14 mouse cellular contexts compared by ENCODE assay signal in genomic region chr8:46859847-46860167, GRCm38 (mm10).
DNase-seq lines count a peak whose midpoint lies in the region; ATAC-seq and TF ChIP-seq lines count a peak whose summit lies in the region.
"Had no signal": no experiment of that assay in that cellular context is flagged by ENCODE, and none has a peak within 500 bp of the region (broad histone marks: within the 10 kb centered on the region; RNA-seq: fewer than 3 reads in every experiment).

No protein-coding gene starts in this region.

- intact Hi-C loops in gastrocnemius, adult 2 months (cut with DNase I), result no loop called here

- H3K36me3 ChIP-seq in liver, postnatal 0 days (replicated peaks; ENCODE audit: insufficient read depth, low read length), result no peaks in the 10 kb centered on the region
- H3K36me3 ChIP-seq in liver, embryonic 11.5 days (ENCODE audit: control insufficient read depth, insufficient read depth, low read length), result no peaks in the 10 kb centered on the region
- H3K36me3 ChIP-seq in midbrain, embryonic 15.5 days (replicated peaks), result no peaks in the 10 kb centered on the region
- H3K36me3 ChIP-seq: limb, embryonic 13.5 days had no signal

- no peaks in the 10 kb centered on the region for H3K9me3 ChIP-seq in liver, postnatal 0 days (ENCODE audit: low read length)
- no peaks in the 10 kb centered on the region for H3K9me3 ChIP-seq in liver, embryonic 11.5 days (ENCODE audit: control insufficient read depth, low read length)
- H3K9me3 ChIP-seq in midbrain, embryonic 15.5 days, result no peaks in the 10 kb centered on the region
- H3K9me3 ChIP-seq: limb, embryonic 13.5 days had no signal

- WGBS in liver, postnatal 0 days (ENCODE audit: insufficient replicate concordance), result 46% methylated on average over 8 of the region's 8 CpGs
- 50% methylated on average over 8 of the region's 8 CpGs for WGBS in liver, embryonic 11.5 days
- WGBS in midbrain, embryonic 15.5 days, result 53% methylated on average over 8 of the region's 8 CpGs

- H3K4me1 ChIP-seq in liver, postnatal 0 days (ENCODE audit: insufficient read depth), result peaks cover 7% of the 10 kb centered on the region; the same call in 1 of the 2 replicates
- no peaks in the 10 kb centered on the region; the same call in 1 of the 2 replicates for H3K4me1 ChIP-seq in liver, embryonic 11.5 days (replicated peaks; ENCODE audit: control insufficient read depth, insufficient read depth, low read length)
- 0 out of 2 replicates have a peak, but pooled peaks cover 5% of the 10 kb centered on the region for H3K4me1 ChIP-seq in midbrain, embryonic 15.5 days

- no peaks in the 10 kb centered on the region for H3K27me3 ChIP-seq in liver, postnatal 0 days (ENCODE audit: insufficient read depth, low read length)
- H3K27me3 ChIP-seq in liver, embryonic 11.5 days (replicated peaks; ENCODE audit: control insufficient read depth, insufficient read depth, low read length), result no peaks in the 10 kb centered on the region
- H3K27me3 ChIP-seq in midbrain, embryonic 15.5 days (replicated peaks), result no peaks in the 10 kb centered on the region
- H3K27me3 ChIP-seq: limb, embryonic 13.5 days had no signal

- TF ChIP-seq CTCF in gastrocnemius, adult 2 months (IDR thresholded peaks at IDR 0.05), result no peak
- no peak for TF ChIP-seq CTCF in liver, postnatal 0 days (IDR thresholded peaks at IDR 0.05; ENCODE audit: low read depth)

- TF ChIP-seq EP300 in liver, postnatal 0 days (IDR thresholded peaks at IDR 0.05; ENCODE audit: low read depth), result no peak

- peak overlapping the region; percentile 35; the same call in 1 of the 2 replicates for H3K27ac ChIP-seq in gastrocnemius, adult 2 months
- H3K27ac ChIP-seq in liver, postnatal 0 days (ENCODE audit: low read depth), result 0 out of 2 replicates have a peak overlapping the region, but pooled peaks have one; percentile 16
- no peak overlapping the region for H3K27ac ChIP-seq in liver, embryonic 11.5 days (ENCODE audit: low read depth, low read length)
- peak overlapping the region; percentile 4; the same call in 1 of the 2 replicates for H3K27ac ChIP-seq in midbrain, embryonic 15.5 days
- H3K27ac ChIP-seq: limb, embryonic 13.5 days had no signal

- no peak overlapping the region for H3K9ac ChIP-seq in liver, postnatal 0 days (replicated peaks)
- no peak overlapping the region for H3K9ac ChIP-seq in liver, embryonic 11.5 days (ENCODE audit: low read depth, low read length)
- no peak overlapping the region for H3K9ac ChIP-seq in midbrain, embryonic 15.5 days
- H3K9ac ChIP-seq: limb, embryonic 13.5 days had no signal

- no peak overlapping the region for H3K4me3 ChIP-seq in gastrocnemius, adult 2 months
- H3K4me3 ChIP-seq in liver, postnatal 0 days (ENCODE audit: low read depth, low read length), result no peak overlapping the region
- H3K4me3 ChIP-seq in liver, embryonic 11.5 days (ENCODE audit: low read depth, low read length), result no peak overlapping the region
- no peak overlapping the region for H3K4me3 ChIP-seq in midbrain, embryonic 15.5 days
- H3K4me3 ChIP-seq: limb, embryonic 13.5 days had no signal

- DNase-seq in gastrocnemius, adult 2 months, result no peak
- DNase-seq in gastrocnemius, postnatal 4 days (ENCODE audit: low spot score in 2 of 2), result no peak
- no peak for DNase-seq in liver, postnatal 0 days
- no peak for DNase-seq in liver, embryonic 11.5 days (ENCODE audit: low spot score)
- DNase-seq in urinary bladder, postnatal 25 days (ENCODE audit: low spot score), result no peak
- DNase-seq in kidney, postnatal 36 days, result no peak
- DNase-seq: adrenal gland, adult 8-10 months; cerebellum, adult 9-10 months; gastrocnemius, postnatal 36 days; kidney, adult 18-20 months; lung, postnatal 14 days had no signal

- no peak overlapping the region for H3K4me2 ChIP-seq in liver, postnatal 0 days (ENCODE audit: low read depth, low read length)
- H3K4me2 ChIP-seq in liver, embryonic 11.5 days, result no peak overlapping the region
- H3K4me2 ChIP-seq in midbrain, embryonic 15.5 days, result no peak overlapping the region
- H3K4me2 ChIP-seq: limb, embryonic 13.5 days had no signal

- ATAC-seq in liver, postnatal 0 days, result no peak
- ATAC-seq in liver, embryonic 11.5 days (replicated peaks; ENCODE audit: low FRiP score), result no peak
- ATAC-seq in CD4-positive, CD25-positive, alpha-beta regulatory T cell, adult 4 months, result peak; percentile 57
- ATAC-seq in midbrain, embryonic 15.5 days (replicated peaks), result no peak
